Mouse (Mus musculus) ES-Bruce4 (cell line): ENCODE results near the gene Ksr1. TPM values are rescaled to one million over a fixed set of nuclear protein-coding genes. Genes with fewer than 3 reads are reported as not detected.

Source experiments
- H3K27ac ChIP-seq: 2 replicates; pipeline ENCODE4 v1.5.1; 2012; ENCODE audit warnings: low read length, inconsistent platforms; ENCODE audit not compliant: insufficient read depth
- H3K27me3 ChIP-seq: 2 replicates; pipeline ENCODE4 v1.6.1; 2012; ENCODE audit warnings: mild to moderate bottlenecking, low read length, inconsistent platforms; ENCODE audit not compliant: control insufficient read depth, poor library complexity, insufficient read depth, severe bottlenecking
- H3K36me3 ChIP-seq: 2 replicates; pipeline ENCODE4 v1.6.1; 2012; ENCODE audit warnings: inconsistent platforms, mild to moderate bottlenecking, low read length, moderate library complexity; ENCODE audit not compliant: control insufficient read depth, poor library complexity, insufficient read depth, severe bottlenecking
- H3K4me1 ChIP-seq: one replicate; pipeline ENCODE4 v1.8.1; 2011; ENCODE audit warnings: low read length; ENCODE audit not compliant: control insufficient read depth, insufficient read depth
- H3K4me3 ChIP-seq: 2 replicates; pipeline ENCODE4 v1.5.1; 2011; ENCODE audit warnings: low read depth, mild to moderate bottlenecking, low read length
- H3K9ac ChIP-seq: 2 replicates; pipeline ENCODE4 v1.6.1; 2012; ENCODE audit warnings: low read depth, mild to moderate bottlenecking, inconsistent platforms; ENCODE audit not compliant: poor library complexity, severe bottlenecking
- H3K9me3 ChIP-seq: replicated peaks from 2 replicates; pipeline ENCODE4 v1.6.1; 2012; ENCODE audit warnings: mild to moderate bottlenecking, low read length, inconsistent platforms; ENCODE audit not compliant: control insufficient read depth, poor library complexity, insufficient read depth, severe bottlenecking
- CTCF ChIP-seq: IDR thresholded peaks from one replicate; pipeline ENCODE4 v1.8.1; 2011; ENCODE audit warnings: low read depth, low read length
- EP300 ChIP-seq: IDR thresholded peaks from 2 replicates; pipeline ENCODE4 v1.6.1; 2011; ENCODE audit warnings: low read depth, low read length; ENCODE audit not compliant: insufficient read depth
- POLR2A ChIP-seq: IDR thresholded peaks from one replicate; pipeline ENCODE4 v1.8.1; 2011; ENCODE audit warnings: low read length; ENCODE audit not compliant: insufficient read depth
- polyA plus RNA-seq: library from polyadenylated mRNA; stranded (reverse); fragments of >200 nt; gene quantifications from 2 replicates; pipeline ENCODE4 v1.2.4, GENCODE M21; 2011; ENCODE audit warnings: low read depth; ENCODE audit not compliant: missing spikeins, insufficient read depth, insufficient read length

Gene Ksr1
- polyA plus RNA-seq, 1 experiment = 7.7 TPM

GRCm38 (mm10) chr11:79144741-79145140 is 1.5 kb downstream of the Ksr1 start:
- TF ChIP-seq POLR2A (no peak), CTCF (no peak), EP300 (no peak)
- Histone ChIP-seq H3K9ac (no peak overlapping the region), H3K4me3 (no peak overlapping the region), H3K27ac (no peak overlapping the region), H3K4me1 (peaks cover 5% of the 10 kb centered on the region), H3K27me3 (no peaks in the 10 kb centered on the region), H3K9me3 (no peaks in the 10 kb centered on the region), H3K36me3 (no peaks in the 10 kb centered on the region)

GRCm38 (mm10) chr11:79144043-79144591 is 2.1 kb downstream of the Ksr1 start:
- H3K27ac ChIP-seq = no peak overlapping the region
- no peaks in the 10 kb centered on the region for H3K27me3 ChIP-seq
- H3K9ac ChIP-seq = no peak overlapping the region
- peaks cover 5% of the 10 kb centered on the region for H3K4me1 ChIP-seq
- no peaks in the 10 kb centered on the region for H3K9me3 ChIP-seq
- no peaks in the 10 kb centered on the region for H3K36me3 ChIP-seq
- H3K4me3 ChIP-seq = no peak overlapping the region
- no peak for TF ChIP-seq EP300
- TF ChIP-seq POLR2A = no peak
- no peak for TF ChIP-seq CTCF

GRCm38 (mm10) chr11:79143322-79143721 is 2.9 kb downstream of the Ksr1 start:
- H3K36me3 ChIP-seq = no peaks in the 10 kb centered on the region
- no peak overlapping the region for H3K27ac ChIP-seq
- H3K27me3 ChIP-seq = no peaks in the 10 kb centered on the region
- H3K9ac ChIP-seq = no peak overlapping the region
- no peaks in the 10 kb centered on the region for H3K9me3 ChIP-seq
- no peak for TF ChIP-seq POLR2A
- H3K4me1 ChIP-seq = peaks cover 9% of the 10 kb centered on the region
- no peak overlapping the region for H3K4me3 ChIP-seq

GRCm38 (mm10) chr11:79142381-79142780 is 3.8 kb downstream of the Ksr1 start:
- Histone ChIP-seq H3K9ac (no peak overlapping the region), H3K27ac (no peak overlapping the region), H3K36me3 (no peaks in the 10 kb centered on the region), H3K27me3 (no peaks in the 10 kb centered on the region), H3K9me3 (no peaks in the 10 kb centered on the region), H3K4me3 (no peak overlapping the region), H3K4me1 (peaks cover 9% of the 10 kb centered on the region)
- TF ChIP-seq CTCF (no peak), EP300 (no peak), POLR2A (no peak)

GRCm38 (mm10) chr11:79141235-79142109 is 4.7 kb downstream of the Ksr1 start:
- Histone ChIP-seq H3K36me3 (no peaks in the 10 kb centered on the region), H3K9me3 (no peaks in the 10 kb centered on the region), H3K9ac (no peak overlapping the region), H3K4me3 (no peak overlapping the region), H3K4me1 (peaks cover 9% of the 10 kb centered on the region), H3K27me3 (no peaks in the 10 kb centered on the region), H3K27ac (no peak overlapping the region)
- no peak for TF ChIP-seq EP300
- TF ChIP-seq POLR2A = no peak
- TF ChIP-seq CTCF = no peak

GRCm38 (mm10) chr11:79140511-79140888 is 5.7 kb downstream of the Ksr1 start:
- H3K4me3 ChIP-seq = no peak overlapping the region
- H3K9me3 ChIP-seq = no peaks in the 10 kb centered on the region
- no peaks in the 10 kb centered on the region for H3K36me3 ChIP-seq
- TF ChIP-seq CTCF (no peak), EP300 (no peak), POLR2A (no peak)
- no peak overlapping the region for H3K9ac ChIP-seq
- H3K27me3 ChIP-seq = no peaks in the 10 kb centered on the region
- no peak overlapping the region for H3K27ac ChIP-seq
- peaks cover 9% of the 10 kb centered on the region for H3K4me1 ChIP-seq
